In the genomic region with DNA sequence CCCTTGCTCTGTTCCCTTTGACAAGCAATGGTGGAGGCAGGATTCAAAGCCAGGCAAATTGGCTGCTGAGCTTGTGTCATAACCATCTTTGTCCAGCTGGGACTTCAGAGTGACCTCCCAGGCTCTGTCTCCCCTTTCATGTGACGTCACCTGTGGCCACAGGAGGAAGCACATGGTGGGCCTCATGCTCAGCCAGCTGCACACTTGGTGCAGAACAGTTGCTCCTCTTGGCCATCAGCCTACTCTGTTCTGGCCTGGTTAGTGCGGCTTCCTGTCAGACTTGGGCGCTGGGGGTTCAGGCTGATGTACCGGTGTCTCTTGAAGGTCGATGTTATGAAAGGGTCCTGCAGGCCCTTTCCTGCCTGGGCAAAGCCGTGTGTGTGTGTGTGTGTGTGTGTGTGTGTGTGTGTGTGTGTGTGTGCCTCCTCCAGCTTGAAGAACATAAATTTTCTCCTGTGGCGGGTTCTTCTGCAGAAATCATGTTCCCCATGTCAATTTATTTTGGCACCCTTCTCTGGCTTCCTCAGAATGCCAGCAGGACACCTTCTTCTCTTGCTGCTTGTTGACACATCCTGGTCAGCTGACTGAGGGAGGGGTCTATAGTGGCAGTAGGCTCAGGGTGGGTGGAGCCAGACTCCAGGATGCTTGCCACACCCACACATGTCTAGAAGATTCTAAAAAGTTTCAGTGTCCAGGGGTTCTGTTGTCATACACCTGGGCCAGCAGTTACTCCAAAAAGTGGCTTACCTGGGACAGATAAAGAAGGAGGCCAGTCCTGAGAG, we compare ENCODE assay signal across 8 mouse cellular contexts. TPM values are rescaled to one million over a fixed set of nuclear protein-coding genes. Genes with fewer than 3 reads are reported as not detected.
DNase-seq lines count a peak whose midpoint lies in the region; ATAC-seq and TF ChIP-seq lines count a peak whose summit lies in the region.

No protein-coding gene starts in this region.

- TF ChIP-seq CTCF in midbrain, postnatal 0 days (IDR thresholded peaks at IDR 0.05): no peak

- 89% methylated on average over 6 of the region's 7 CpGs for WGBS in midbrain, postnatal 0 days
- WGBS in midbrain, embryonic 11.5 days: 94% methylated on average over 7 of the region's 7 CpGs
- WGBS in hindbrain, embryonic 12.5 days: 86% methylated on average over 7 of the region's 7 CpGs

- H3K9ac ChIP-seq in midbrain, postnatal 0 days (replicated peaks; ENCODE audit: low read length, poor library complexity, severe bottlenecking): no peak overlapping the region
- H3K9ac ChIP-seq in midbrain, embryonic 11.5 days (ENCODE audit: low read length): no peak overlapping the region
- no peak overlapping the region for H3K9ac ChIP-seq in hindbrain, embryonic 12.5 days

- H3K9me3 ChIP-seq in midbrain, postnatal 0 days (ENCODE audit: low read length): no peaks in the 10 kb centered on the region
- H3K9me3 ChIP-seq in midbrain, embryonic 11.5 days (ENCODE audit: control insufficient read depth, low read length): no peaks in the 10 kb centered on the region
- H3K9me3 ChIP-seq in hindbrain, embryonic 12.5 days (replicated peaks): no peaks in the 10 kb centered on the region

- no peak for ATAC-seq in midbrain, postnatal 0 days (ENCODE audit: low FRiP score)
- no peak for ATAC-seq in midbrain, embryonic 11.5 days (ENCODE audit: low FRiP score)
- no peak for ATAC-seq in hindbrain, embryonic 12.5 days (ENCODE audit: low FRiP score)

- DNase-seq in midbrain, postnatal 0 days (ENCODE audit: low spot score): peak; percentile 19
- no peak for DNase-seq in midbrain, embryonic 11.5 days (ENCODE audit: low spot score, missing footprints)
- peak; percentile 56 for DNase-seq in gastrocnemius, adult 18-20 months (ENCODE audit: low spot score)
- DNase-seq in kidney, postnatal 14 days: peak; percentile 49
- peak; percentile 50 for DNase-seq in thymus, postnatal 0 days (ENCODE audit: low spot score)
- DNase-seq in right cerebral cortex, postnatal 14 days: no peak
- DNase-seq in frontal cortex, postnatal 25 days (ENCODE audit: low spot score in 2 of 2): no peak

- no peak overlapping the region for H3K27ac ChIP-seq in midbrain, postnatal 0 days (ENCODE audit: low read depth, low read length)
- no peak overlapping the region for H3K27ac ChIP-seq in midbrain, embryonic 11.5 days (ENCODE audit: low read depth, low read length)
- H3K27ac ChIP-seq in hindbrain, embryonic 12.5 days: no peak overlapping the region

- no peak overlapping the region for H3K4me2 ChIP-seq in midbrain, postnatal 0 days (ENCODE audit: low read depth, low read length, poor library complexity, severe bottlenecking)
- no peak overlapping the region for H3K4me2 ChIP-seq in midbrain, embryonic 11.5 days
- H3K4me2 ChIP-seq in hindbrain, embryonic 12.5 days (replicated peaks): no peak overlapping the region

- H3K4me1 ChIP-seq in midbrain, postnatal 0 days (ENCODE audit: insufficient read depth, low read length): peaks cover 1% of the 10 kb centered on the region; the same call in 1 of the 2 replicates
- H3K4me1 ChIP-seq in midbrain, embryonic 11.5 days (ENCODE audit: control insufficient read depth, insufficient read depth, low read length): no peaks in the 10 kb centered on the region; the same call in 1 of the 2 replicates
- peaks cover 4% of the 10 kb centered on the region for H3K4me1 ChIP-seq in hindbrain, embryonic 12.5 days

- no peaks in the 10 kb centered on the region for H3K36me3 ChIP-seq in midbrain, postnatal 0 days (ENCODE audit: insufficient read depth, low read length)
- no peaks in the 10 kb centered on the region for H3K36me3 ChIP-seq in midbrain, embryonic 11.5 days (ENCODE audit: control insufficient read depth, insufficient read depth, low read length)
- H3K36me3 ChIP-seq in hindbrain, embryonic 12.5 days: no peaks in the 10 kb centered on the region

- no peak overlapping the region for H3K4me3 ChIP-seq in midbrain, postnatal 0 days (ENCODE audit: low read depth, low read length)
- no peak overlapping the region for H3K4me3 ChIP-seq in midbrain, embryonic 11.5 days (ENCODE audit: low read depth, low read length)
- no peak overlapping the region for H3K4me3 ChIP-seq in hindbrain, embryonic 12.5 days

- no peaks in the 10 kb centered on the region for H3K27me3 ChIP-seq in midbrain, postnatal 0 days (ENCODE audit: insufficient read depth, low read length)
- H3K27me3 ChIP-seq in midbrain, embryonic 11.5 days (ENCODE audit: control insufficient read depth, insufficient read depth, low read length): no peaks in the 10 kb centered on the region
- H3K27me3 ChIP-seq in hindbrain, embryonic 12.5 days: no peaks in the 10 kb centered on the region

RNA-seq across cellular contexts. Expression of gene Cracr2a, which starts 5.0 kb away (rescaled TPM):
- total RNA-seq in midbrain, postnatal 0 days (2014; rRNA removed): 0.44 and 0.61 TPM in 2 replicates
- 0.47 and 0.61 TPM in 2 replicates for polyA plus RNA-seq in midbrain, postnatal 0 days (2015; fragmentation: Nextera tagmentation; extraction: Ambion mirVana)
- 0.34 and 0.87 TPM in 2 replicates for polyA plus RNA-seq in midbrain, embryonic 11.5 days (2014; fragmentation: Nextera tagmentation; extraction: Ambion mirVana)
- total RNA-seq in gastrocnemius, adult 18-20 months (2021): under 1 TPM; 0.12 to 0.27 TPM
- polyA plus RNA-seq in thymus, postnatal 0 days (2015; fragmentation: Nextera tagmentation; extraction: Ambion mirVana): 2.0 and 2.7 TPM in 2 replicates
- 0.85 and 1.6 TPM in 2 replicates for polyA plus RNA-seq in hindbrain, embryonic 12.5 days (2016; fragmentation: Nextera tagmentation; extraction: Ambion mirVana)

Comparison
In these comparisons a context has a peak if more than half of its experiments do, and no peak if none do; other contexts are left out.
1. DNase-seq: peak in midbrain, postnatal 0 days (single experiment), gastrocnemius, adult 18-20 months (single experiment), kidney, postnatal 14 days (single experiment) and thymus, postnatal 0 days (single experiment); none in midbrain, embryonic 11.5 days (single experiment), right cerebral cortex, postnatal 14 days (single experiment) and frontal cortex, postnatal 25 days (0 of 2).